Mouse (Mus musculus) Patski (cell line): ENCODE measurements around the gene Platr25. TPM values are rescaled to one million over a fixed set of nuclear protein-coding genes. Genes with fewer than 3 reads are reported as not detected.
A peak's percentile ranks its signal among the peaks of the same experiment; 100 is the strongest.
"Not testable (repeated sequence)": the region's sequence is repeated elsewhere in the genome, so short reads cannot be mapped to it uniquely, and the experiment has no call there.

ENCODE experiments used
- ATAC-seq: fragments of 100-300 bp; one replicate; pipeline ENCODE4 v1.8.0; 2021
- CTCF ChIA-PET: fragments of 350-600 bp; sonication (Branson Sonifier 250); formaldehyde crosslinking; loops from one replicate; lab custom pipeline; 2022; ENCODE audit warnings: inconsistent platforms; lab: Charles Lee
- POLR2A ChIA-PET: fragments of 350-600 bp; sonication (Branson Sonifier 250); formaldehyde crosslinking; loops from one replicate; lab custom pipeline; 2022; ENCODE audit warnings: antibody characterized with exemption, inconsistent platforms; lab: Charles Lee
- DNase-seq: peaks from one replicate; pipeline ENCODE4 v3.0.0-alpha.2; 2011; ENCODE audit warnings: low read depth, low spot score
- H3K27me3 ChIP-seq: fragments of 371-371 bp; one replicate; pipeline ENCODE4 v1.5.1; 2021
- CTCF ChIP-seq: fragments of 100-300 bp; IDR thresholded peaks from one replicate; pipeline ENCODE4 v1.5.1; 2021
- in situ Hi-C: fragments of 300-500 bp; cut with MboI; formaldehyde crosslinking; loops from 3 replicates; pipeline ENCODE4 v1.11.1; 2018; ENCODE audit warnings: low pct_unique_long_range_greater_than_20kb, mixed read lengths
- polyA plus RNA-seq: library from polyadenylated mRNA; unstranded; gene quantifications from one replicate; pipeline ENCODE4 v1.2.3, GENCODE M21; 2021

The Platr25 gene
- polyA plus RNA-seq = 8.1 TPM

DNA sequence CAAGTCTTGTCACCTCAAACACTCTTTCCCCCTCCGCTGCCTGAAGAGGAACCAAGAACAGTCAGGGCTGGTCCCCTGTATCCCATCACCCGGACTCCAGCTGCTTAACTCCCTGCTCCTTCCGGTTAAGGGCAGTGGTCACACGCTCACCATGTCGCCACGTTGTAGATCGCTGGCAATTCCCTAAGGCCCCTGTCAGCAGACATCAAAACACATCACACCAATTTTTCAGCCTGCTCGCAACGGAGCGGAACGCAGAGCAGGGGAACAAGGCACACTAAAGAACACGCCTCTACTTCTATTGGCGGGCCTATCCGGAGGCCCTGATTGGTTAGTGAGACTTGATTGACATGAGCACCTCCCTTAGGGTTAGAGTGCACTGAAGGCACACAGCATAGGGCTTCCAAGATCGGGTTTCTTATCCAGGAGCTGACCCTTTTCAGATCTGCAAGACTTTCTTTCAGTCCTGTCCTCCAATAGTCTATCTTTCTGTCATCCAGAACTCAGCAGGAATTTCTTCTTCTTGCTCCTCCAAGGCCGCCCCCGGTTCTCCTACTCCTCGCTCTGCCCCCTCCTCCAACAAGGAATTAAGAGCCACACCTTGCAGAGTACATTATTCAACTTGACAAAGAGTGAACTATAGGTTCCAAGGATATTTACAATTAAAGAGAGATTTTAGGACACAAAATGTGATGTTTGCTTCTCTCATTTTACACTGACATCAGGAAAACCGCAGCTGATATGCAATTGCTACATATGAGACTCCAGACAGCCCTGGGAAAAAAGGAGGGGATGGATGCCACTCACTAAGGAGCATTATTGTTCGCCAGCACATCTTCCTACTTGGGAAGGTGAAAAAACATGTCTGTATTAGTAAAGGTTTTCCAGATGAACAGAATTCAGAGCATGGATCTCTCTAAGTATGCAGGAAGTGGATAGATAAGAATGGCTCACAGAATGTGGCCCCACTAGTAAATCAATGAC is at the start of gene Platr25:
Platr25 (minus strand) TSS at position 278 of the 984 bp plus-strand sequence.
- POLR2A ChIA-PET, in situ Hi-C loops, CTCF ChIA-PET, DNase-seq, ATAC-seq, H3K27me3 ChIP-seq: not testable (repeated sequence)

DNA sequence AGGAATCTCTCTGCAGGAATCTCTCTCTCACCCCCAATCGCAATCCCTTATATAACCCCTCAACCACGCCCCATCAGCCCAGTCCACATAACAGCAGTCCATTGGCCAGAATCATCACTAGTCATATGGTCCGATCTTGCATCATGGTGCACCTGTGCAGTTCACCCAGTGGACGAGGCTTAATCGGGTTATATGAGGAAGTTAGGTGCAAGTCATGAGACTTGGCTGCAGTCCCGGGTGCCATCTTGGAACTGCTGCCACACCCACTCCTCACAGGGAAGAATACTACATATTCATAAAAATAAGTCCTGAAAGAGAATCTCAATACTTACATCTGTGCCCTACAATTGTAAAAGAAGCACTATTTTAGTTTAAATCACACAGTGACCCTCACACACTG is 47.5 kb upstream of the Platr25 start:
- POLR2A ChIA-PET, CTCF ChIA-PET, in situ Hi-C loops, H3K27me3 ChIP-seq, ATAC-seq, DNase-seq: not testable (repeated sequence)

GRCm38 (mm10) chr13:62786135-62786493 is 25.6 kb upstream of the Platr25 start:
- H3K27me3 ChIP-seq, in situ Hi-C loops, DNase-seq, POLR2A ChIA-PET, CTCF ChIA-PET, ATAC-seq: not testable (repeated sequence)

DNA sequence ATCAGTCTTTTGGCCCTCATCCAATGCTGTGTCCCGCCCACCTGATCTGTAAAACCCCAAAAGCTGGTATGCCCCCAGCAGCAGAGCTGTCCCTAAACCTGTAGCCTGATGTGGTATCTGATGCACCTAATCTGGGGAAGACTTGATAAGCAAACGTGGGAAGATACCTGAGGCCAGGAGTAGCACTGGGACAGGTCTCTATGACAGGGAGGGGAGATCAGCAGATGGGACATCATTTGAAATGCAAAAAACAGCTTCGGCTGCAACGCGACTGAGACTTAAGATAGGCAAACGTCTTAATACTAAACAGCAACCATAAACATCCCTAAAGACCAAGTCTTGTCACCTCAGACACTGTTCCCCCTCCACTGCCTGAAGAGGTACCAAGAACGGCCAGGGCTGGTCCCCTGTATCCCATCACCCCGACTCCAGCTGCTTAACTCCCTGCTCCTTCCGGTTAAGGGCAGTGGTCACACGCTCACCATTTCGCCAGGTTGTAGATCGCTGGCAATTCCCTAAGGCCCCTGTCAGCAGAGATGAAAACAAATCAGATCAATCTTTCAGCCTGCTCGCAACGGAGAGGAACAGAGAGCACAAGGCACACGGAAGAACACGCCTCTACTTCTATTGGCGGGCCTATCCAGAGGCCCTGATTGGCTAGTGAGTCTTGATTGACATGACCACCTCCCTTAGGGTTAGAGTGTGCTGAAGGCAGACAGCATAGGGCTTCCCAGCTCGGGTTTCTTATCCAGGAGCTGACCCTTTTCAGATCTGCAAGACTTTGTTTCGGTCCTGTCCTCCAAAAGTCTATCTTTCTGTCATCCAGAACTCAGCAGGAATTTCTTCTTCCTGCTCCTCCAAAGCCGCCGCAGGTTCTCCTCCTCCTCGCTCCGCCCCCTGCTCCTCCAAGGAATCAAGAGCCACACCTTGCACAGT is 25.0 kb upstream of the Platr25 start, which contains the start of gene Gm5141:
Gm5141 (minus strand) TSS at position 610 of the 936 bp plus-strand sequence.
- in situ Hi-C loops, POLR2A ChIA-PET, H3K27me3 ChIP-seq, DNase-seq: not testable (repeated sequence)
- peak; percentile 99 for ATAC-seq
- CTCF ChIA-PET = interaction anchor here (0.9 kb wide), 1 partner anchor 55 kb away, joined by 3 read pairs; no protein-coding TSS in a partner anchor

DNA sequence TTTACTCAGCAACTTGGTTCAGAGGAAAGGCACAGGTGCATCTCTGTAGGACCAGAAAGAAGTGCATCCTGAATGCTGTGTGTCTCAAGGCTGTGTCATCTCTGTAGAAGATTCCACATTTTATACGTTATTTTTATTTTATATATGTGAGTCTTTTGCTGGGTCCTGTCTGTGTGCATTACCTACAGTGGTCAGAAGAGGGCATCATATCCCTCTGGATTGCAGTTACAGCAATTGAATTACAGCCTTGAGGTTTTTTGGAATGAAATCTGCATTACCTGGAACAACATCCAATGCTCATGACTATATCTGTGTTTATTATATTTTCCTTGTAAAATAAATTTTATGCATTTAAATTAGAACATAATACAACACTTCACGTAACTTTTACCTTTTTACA is 3.3 kb upstream of the Platr25 start:
- ATAC-seq, DNase-seq: not testable (repeated sequence)
- TF ChIP-seq CTCF = peak; percentile 30

GRCm38 (mm10) chr13:62733322-62733721 is 27.2 kb downstream of the Platr25 start:
- no peak for ATAC-seq
- DNase-seq = no peak
- ChIA-PET CTCF (no interaction called here), POLR2A (no interaction called here)
- no peaks in the 10 kb centered on the region for H3K27me3 ChIP-seq
- no peak for TF ChIP-seq CTCF
- in situ Hi-C loops = no loop called here

More for the DNA sequence above, 3.3 kb upstream of the Platr25 start:
- POLR2A ChIA-PET, CTCF ChIA-PET, H3K27me3 ChIP-seq, in situ Hi-C loops: not testable (repeated sequence)

DNA sequence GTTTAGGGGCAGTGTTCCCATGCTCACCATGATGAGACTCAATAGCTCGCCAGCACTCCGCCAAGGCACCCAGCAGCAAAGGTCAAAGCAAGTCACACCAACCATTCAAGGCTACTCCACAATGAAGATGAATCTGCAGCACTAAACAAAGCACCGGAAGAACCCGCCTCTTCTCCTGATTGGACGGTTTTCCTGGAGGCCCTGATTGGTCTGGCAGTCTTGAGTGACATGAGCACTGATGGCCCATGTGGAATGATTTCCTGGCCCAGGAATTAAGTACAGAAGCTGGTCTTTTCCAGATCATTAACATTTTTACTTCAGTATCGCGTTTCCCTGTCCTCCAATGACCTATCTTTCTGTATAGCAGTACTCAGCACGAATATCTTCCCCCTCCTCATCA is 47.9 kb downstream of the Platr25 start:
- ATAC-seq, H3K27me3 ChIP-seq, CTCF ChIA-PET, DNase-seq, POLR2A ChIA-PET: not testable (repeated sequence)
- in situ Hi-C loops = loop anchor here (5.0 kb wide), 1 partner anchor 810 kb away; no protein-coding TSS in a partner anchor

DNA sequence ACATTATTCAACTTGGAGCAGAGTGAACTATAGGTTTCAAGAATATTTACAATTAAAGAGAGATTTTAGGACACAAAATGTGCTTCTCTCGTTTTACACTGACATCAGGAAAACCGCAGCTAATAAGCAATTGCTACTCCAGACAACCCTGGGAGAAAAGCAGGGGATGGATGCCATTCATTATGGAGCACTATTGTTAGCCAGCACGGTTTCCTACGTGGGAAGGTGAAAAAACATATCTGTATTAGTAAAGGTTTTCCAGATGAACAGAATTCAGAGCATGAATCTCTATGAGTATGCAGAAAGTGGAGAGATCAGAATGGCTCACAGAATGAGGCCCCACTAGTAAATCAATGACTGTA is 75.2 kb downstream of the Platr25 start:
- DNase-seq, H3K27me3 ChIP-seq, in situ Hi-C loops, CTCF ChIA-PET, ATAC-seq, POLR2A ChIA-PET: not testable (repeated sequence)

DNA sequence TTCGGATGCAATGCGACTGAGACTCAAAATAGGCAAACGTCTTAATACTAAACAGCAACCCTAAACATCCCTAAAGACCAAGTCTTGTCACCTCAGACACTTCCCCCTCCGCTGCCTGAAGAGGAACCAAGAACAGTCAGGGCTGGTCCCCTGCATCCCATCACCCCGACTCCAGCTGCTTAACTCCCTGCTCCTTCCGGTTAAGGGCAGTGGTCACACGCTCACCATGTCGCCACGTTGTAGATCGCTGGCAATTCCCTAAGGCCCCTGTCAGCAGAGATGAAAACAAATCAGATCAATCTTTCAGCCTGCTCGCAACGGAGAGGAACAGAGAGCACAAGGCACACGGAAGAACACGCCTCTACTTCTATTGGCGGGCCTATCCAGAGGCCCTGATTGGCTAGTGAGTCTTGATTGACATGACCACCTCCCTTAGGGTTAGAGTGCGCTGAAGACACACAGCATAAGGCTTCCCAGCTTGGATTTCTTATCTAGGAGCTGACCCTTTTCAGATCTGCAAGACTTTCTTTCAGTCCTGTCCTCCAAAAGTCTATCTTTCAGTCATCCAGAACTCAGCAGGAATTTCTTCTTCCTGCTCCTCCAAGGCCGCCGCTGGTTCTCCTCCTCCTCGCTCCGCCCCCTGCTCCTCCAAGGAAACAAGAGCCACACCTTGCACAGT is 75.8 kb downstream of the Platr25 start:
- H3K27me3 ChIP-seq, DNase-seq, in situ Hi-C loops, CTCF ChIA-PET: not testable (repeated sequence)
- POLR2A ChIA-PET = interaction anchor here (0.6 kb wide), 1 partner anchor 1711 kb away, joined by 3 read pairs; no protein-coding TSS in a partner anchor
- ATAC-seq = peak; percentile 98

GRCm38 (mm10) chr13:62653369-62653743 is 107.2 kb downstream of the Platr25 start:
- in situ Hi-C loops = no loop called here
- ChIA-PET CTCF (no interaction called here), POLR2A (no interaction called here)
- TF ChIP-seq CTCF = no peak
- peak; percentile 58 for ATAC-seq
- DNase-seq = no peak
- H3K27me3 ChIP-seq = no peaks in the 10 kb centered on the region

GRCm38 (mm10) chr13:62652681-62653368 is 107.7 kb downstream of the Platr25 start:
- DNase-seq (peak; percentile 25), ATAC-seq (peak; percentile 100)
- in situ Hi-C loops = not testable (repeated sequence)

More at GRCm38 (mm10) chr13:62652681-62653368, 107.7 kb downstream of the Platr25 start:
- H3K27me3 ChIP-seq, CTCF ChIA-PET, POLR2A ChIA-PET: not testable (repeated sequence)
